Mouse (Mus musculus) layer of hippocampus, adult 9-10 months (tissue): ENCODE measurements around the gene N4bp3.

Source experiments
- DNase-seq: peaks from one replicate; pipeline ENCODE4 v3.0.0; 2022; ENCODE audit warnings: low spot score

N4bp3 gene

GRCm38 (mm10) chr11:51594715-51595350, 55.8 kb downstream of the N4bp3 start:
- DNase-seq, result no peak

DNA sequence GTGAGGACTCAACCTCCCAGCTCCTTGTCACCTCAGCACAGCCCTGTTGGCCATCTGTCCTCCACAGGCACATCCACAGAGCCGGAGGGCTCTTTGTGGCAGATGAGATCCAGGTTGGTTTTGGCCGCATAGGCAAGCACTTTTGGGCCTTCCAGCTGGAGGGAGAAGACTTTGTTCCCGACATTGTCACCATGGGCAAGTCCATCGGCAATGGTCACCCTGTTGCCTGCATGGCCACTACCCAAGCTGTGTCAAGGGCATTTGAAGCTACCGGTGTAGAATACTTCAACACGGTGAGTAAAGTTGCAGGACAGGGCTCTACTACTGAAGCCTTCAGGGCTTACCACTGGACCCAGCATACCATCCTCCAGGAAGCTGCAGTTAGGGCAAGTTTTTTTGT, 56.8 kb downstream of the N4bp3 start:
- DNase-seq, result no peak

DNA sequence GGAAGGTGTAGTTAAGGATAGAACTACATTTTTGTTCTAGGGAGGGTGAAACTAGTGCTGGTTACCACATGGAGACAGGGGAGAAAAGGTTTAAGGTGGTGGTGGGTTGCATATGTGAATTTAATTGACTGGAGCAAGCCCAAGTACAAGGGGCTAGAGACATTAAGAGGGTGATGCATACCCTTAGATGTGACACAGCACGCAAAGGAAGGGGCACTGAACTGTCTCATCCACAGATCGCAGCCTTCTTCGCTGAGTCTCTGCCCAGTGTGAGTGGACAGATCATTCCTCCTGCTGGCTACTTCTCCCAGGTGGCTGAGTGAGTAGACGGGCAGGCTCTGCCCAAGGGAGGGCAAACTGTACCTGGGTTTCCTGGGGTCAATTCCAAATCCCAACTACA, 57.3 kb downstream of the N4bp3 start:
- no peak for DNase-seq
